Mouse (Mus musculus) spleen, postnatal 4 days (tissue): ENCODE results near the gene Ppp2r5c.

Experiments
- DNase-seq, 2 experiments: peaks; one replicate each; pipeline ENCODE4 v3.0.0; 2022; ENCODE audit warnings: low spot score in 2 of 2

The Ppp2r5c gene

GRCm38 (mm10) chr12:110608460-110609152 lies 161.7 kb downstream of the Ppp2r5c start:
- no peak for DNase-seq

- DNase-seq: no peak
Measured at GRCm38 (mm10) chr12:110609153-110609497, 162.2 kb downstream of the Ppp2r5c start.

- DNase-seq: no peak
Measured at GRCm38 (mm10) chr12:110610713-110611112, 163.8 kb downstream of the Ppp2r5c start.

- no peak for DNase-seq
Measured at GRCm38 (mm10) chr12:110630056-110630455, 183.1 kb downstream of the Ppp2r5c start.
